Mouse (Mus musculus) thymus, postnatal 10 days (tissue): ENCODE results near the gene Lrrtm1.

ENCODE experiments used
- DNase-seq, 2 experiments: peaks; one replicate each; pipeline ENCODE4 v3.0.0; 2021; ENCODE audit warnings: low spot score in 2 of 2

Lrrtm1 gene

GRCm38 (mm10) chr6:77242601-77243406, at the start of gene Lrrtm1:
TSS of gene Lrrtm1 (plus strand) at chr6:77242689.
- DNase-seq: no peak

GRCm38 (mm10) chr6:77196650-77197049, 45.8 kb upstream of the Lrrtm1 start:
- no peak for DNase-seq

GRCm38 (mm10) chr6:77199375-77199774, 43.1 kb upstream of the Lrrtm1 start:
- DNase-seq: no peak

- DNase-seq: no peak
Measured at GRCm38 (mm10) chr6:77209183-77209582, 33.3 kb upstream of the Lrrtm1 start.

GRCm38 (mm10) chr6:77209929-77210328, 32.6 kb upstream of the Lrrtm1 start:
- no peak for DNase-seq

- no peak for DNase-seq
Measured at GRCm38 (mm10) chr6:77213757-77214409, 28.6 kb upstream of the Lrrtm1 start.

GRCm38 (mm10) chr6:77215322-77215721, 27.2 kb upstream of the Lrrtm1 start:
- no peak for DNase-seq

- DNase-seq: no peak
Measured at GRCm38 (mm10) chr6:77218875-77219274, 23.6 kb upstream of the Lrrtm1 start.

GRCm38 (mm10) chr6:77220776-77221175, 21.7 kb upstream of the Lrrtm1 start:
- no peak for DNase-seq

GRCm38 (mm10) chr6:77222849-77223638, 19.4 kb upstream of the Lrrtm1 start:
- DNase-seq: no peak

GRCm38 (mm10) chr6:77240426-77240825, 2.1 kb upstream of the Lrrtm1 start:
- DNase-seq: no peak

- no peak for DNase-seq
Measured at GRCm38 (mm10) chr6:77243541-77244231, 1.2 kb downstream of the Lrrtm1 start.

- DNase-seq: no peak
Measured at GRCm38 (mm10) chr6:77253480-77253879, 11.0 kb downstream of the Lrrtm1 start.

- DNase-seq: no peak
Measured at GRCm38 (mm10) chr6:77256348-77256747, 13.9 kb downstream of the Lrrtm1 start.

- no peak for DNase-seq
Measured at GRCm38 (mm10) chr6:77257358-77258105, 15.0 kb downstream of the Lrrtm1 start.

GRCm38 (mm10) chr6:77265163-77265562, 22.7 kb downstream of the Lrrtm1 start:
- no peak for DNase-seq

GRCm38 (mm10) chr6:77278794-77279193, 36.3 kb downstream of the Lrrtm1 start:
- no peak for DNase-seq

- no peak for DNase-seq
Measured at GRCm38 (mm10) chr6:77286317-77286716, 43.8 kb downstream of the Lrrtm1 start.

GRCm38 (mm10) chr6:77288402-77288801, 45.9 kb downstream of the Lrrtm1 start:
- DNase-seq: no peak

GRCm38 (mm10) chr6:77291415-77291814, 48.9 kb downstream of the Lrrtm1 start:
- DNase-seq: no peak

- DNase-seq: no peak
Measured at GRCm38 (mm10) chr6:77301305-77301704, 58.8 kb downstream of the Lrrtm1 start.
